Mouse (Mus musculus) mammary gland, adult 2 months (tissue): ENCODE measurements around the gene Trmt61a. TPM values are rescaled to one million over a fixed set of nuclear protein-coding genes. Genes with fewer than 3 reads are reported as not detected.

Experiments used
- polyA plus RNA-seq: library from polyadenylated mRNA; depleted of rRNA; stranded (reverse); fragments of >200 nt; gene quantifications from 2 replicates; pipeline ENCODE4 v1.2.3, GENCODE M21; 2012; ENCODE audit warnings: low replicate concordance; rRNA removed

The Trmt61a gene
- polyA plus RNA-seq = 28.0 and 65.2 TPM in 2 replicates

DNA sequence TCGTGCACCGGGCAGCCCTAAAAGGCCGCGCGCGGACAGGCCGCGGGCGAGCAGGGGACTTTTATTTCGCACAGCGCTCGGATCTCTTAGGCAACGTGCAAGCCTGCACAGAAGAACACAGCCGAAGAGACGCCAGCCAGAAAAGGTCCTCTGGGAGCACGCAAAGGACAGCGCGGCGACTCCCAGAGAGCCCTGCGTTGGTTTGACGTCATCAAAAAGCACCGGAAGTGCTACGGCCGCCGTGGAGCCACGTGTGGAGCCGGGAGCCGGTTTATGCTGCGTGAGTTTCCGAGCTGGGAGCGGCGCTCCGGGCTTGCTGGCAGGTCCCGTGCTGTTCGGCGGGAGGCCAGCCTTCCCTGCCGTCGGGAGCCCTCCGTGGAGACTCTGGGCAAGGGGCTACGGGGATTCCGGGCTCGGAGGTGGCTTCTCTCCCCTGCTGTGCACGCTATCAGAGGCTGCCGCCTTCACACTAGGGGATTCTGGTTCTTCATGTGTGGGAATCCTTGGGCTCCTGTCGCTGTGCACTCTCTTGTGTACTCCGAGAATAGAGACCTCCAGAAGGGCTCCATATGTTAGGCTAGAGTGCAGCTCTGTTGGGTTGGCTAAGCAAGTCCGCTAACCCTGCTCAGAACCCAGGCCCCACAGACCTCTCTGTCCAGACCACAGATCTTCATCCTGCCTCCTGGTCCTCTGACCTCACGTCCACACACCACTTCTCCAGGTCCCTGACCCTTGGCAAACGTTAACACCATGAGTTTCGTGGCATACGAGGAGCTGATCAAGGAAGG lies at the start of gene Trmt61a:
Gene Trmt61a, plus strand, starts transcription at position 224 of the 788 bp plus-strand sequence.

DNA sequence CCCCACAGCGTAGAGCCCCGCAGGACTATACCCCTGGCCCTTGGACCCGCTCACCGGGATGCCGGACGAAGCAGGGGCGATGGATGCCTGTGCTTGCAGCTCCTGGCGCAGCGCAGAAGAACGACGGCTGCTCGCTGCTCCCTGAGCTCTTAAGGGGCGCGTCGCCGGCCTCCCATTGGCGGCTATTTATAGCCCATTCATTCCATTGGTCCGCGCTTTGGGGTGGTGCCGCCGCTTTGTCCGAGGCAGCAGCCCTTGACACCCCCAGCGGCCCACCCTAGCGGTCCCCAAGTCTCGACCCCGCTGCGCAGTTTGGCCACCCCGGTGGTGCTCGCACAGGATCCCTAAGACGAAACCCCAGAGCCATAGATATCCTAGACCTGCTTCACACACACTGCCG lies 5.7 kb upstream of the Trmt61a start, which contains the start of gene Ckb:
Gene Ckb, minus strand, starts transcription at position 163 of the 400 bp plus-strand sequence.

DNA sequence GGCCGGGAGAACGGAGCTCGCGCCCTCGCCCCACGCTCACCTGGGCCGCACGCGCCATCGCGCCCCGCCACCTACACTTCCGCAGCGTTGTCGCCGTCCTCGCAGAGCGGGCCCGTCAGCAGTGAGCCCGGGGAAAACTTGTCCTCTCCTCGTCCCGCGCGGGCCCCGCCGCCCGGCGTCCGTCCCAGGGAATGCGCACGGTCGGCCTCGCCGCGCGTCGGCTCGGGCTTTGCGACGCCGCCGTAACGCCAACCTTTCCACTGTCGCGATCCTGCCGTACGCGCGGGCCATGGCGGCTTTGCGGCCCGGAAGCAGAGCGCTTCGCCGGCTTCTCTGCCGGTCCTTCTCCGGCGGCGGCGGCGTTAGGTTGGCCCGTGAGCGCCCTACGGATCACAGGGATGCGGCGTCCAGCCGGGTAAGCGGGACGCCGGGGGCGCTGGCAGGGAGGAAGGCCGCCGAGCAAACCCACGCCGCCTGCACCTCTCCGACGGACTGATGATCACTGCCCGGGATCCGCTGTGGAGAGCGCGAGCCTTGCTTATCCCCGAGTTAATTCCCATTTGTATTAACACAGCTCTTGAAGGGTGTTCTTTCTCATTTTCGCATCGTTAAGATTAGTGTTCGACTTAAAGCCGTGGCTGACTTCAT lies 35.2 kb downstream of the Trmt61a start, which contains the start of the genes Bag5 and Apopt1:
Gene Bag5, minus strand, starts transcription at position 254 of the 648 bp plus-strand sequence.
Gene Apopt1, plus strand, starts transcription at position 258 of the 648 bp plus-strand sequence.

Other genes starting within 250 kb of the Trmt61a start
- 25.8 and 47.6 TPM in 2 replicates for gene Tnfaip2, start 235.6 kb upstream of the Trmt61a start, polyA plus RNA-seq
- 2.4 and 8.7 TPM in 2 replicates for gene Gm266, start 192.3 kb upstream of the Trmt61a start, polyA plus RNA-seq
- gene Eif5, start 140.1 kb upstream of the Trmt61a start, polyA plus RNA-seq = 64.1 and 99.3 TPM in 2 replicates
- gene Mark3, start 103.6 kb upstream of the Trmt61a start, polyA plus RNA-seq = 23.9 and 25.1 TPM in 2 replicates
- 112 and 170 TPM in 2 replicates for gene Ckb, start 5.8 kb upstream of the Trmt61a start, polyA plus RNA-seq
- gene Bag5, start 35.2 kb downstream of the Trmt61a start, polyA plus RNA-seq = 9.0 and 11.3 TPM in 2 replicates
- 31.7 and 64.0 TPM in 2 replicates for gene Apopt1, start 35.2 kb downstream of the Trmt61a start, polyA plus RNA-seq
- gene Klc1, start 80.7 kb downstream of the Trmt61a start, polyA plus RNA-seq = 53.6 and 58.4 TPM in 2 replicates
- gene Xrcc3, start 135.8 kb downstream of the Trmt61a start, polyA plus RNA-seq = 11.3 and 15.8 TPM in 2 replicates
- 51.0 and 75.3 TPM in 2 replicates for gene Zfyve21, start 136.1 kb downstream of the Trmt61a start, polyA plus RNA-seq
- gene Ppp1r13b, start 230.0 kb downstream of the Trmt61a start, polyA plus RNA-seq = 14.4 and 15.0 TPM in 2 replicates